In genomic region chr5:98376799-98377090, GRCm38 (mm10) we compare ENCODE assay signal across 21 mouse cellular contexts. TPM values are rescaled to one million over a fixed set of nuclear protein-coding genes. Genes with fewer than 3 reads are reported as not detected.
DNase-seq lines count a peak whose midpoint lies in the region; ATAC-seq and TF ChIP-seq lines count a peak whose summit lies in the region.
"Had no signal": no experiment of that assay in that cellular context is flagged by ENCODE, and none has a peak within 500 bp of the region (broad histone marks: within the 10 kb centered on the region; RNA-seq: fewer than 3 reads in every experiment).

No protein-coding gene starts in this region.

- H3K9me3 ChIP-seq in kidney, embryonic 14.5 days (ENCODE audit: control insufficient read depth, low read length): no peaks in the 10 kb centered on the region
- H3K9me3 ChIP-seq in kidney, embryonic 16.5 days (ENCODE audit: low read length): no peaks in the 10 kb centered on the region
- H3K9me3 ChIP-seq: embryonic facial prominence, embryonic 13.5 days; embryonic facial prominence, embryonic 15.5 days; forebrain, embryonic 10.5 days; forebrain, embryonic 12.5 days had no signal

- TF ChIP-seq POLR2A in small intestine, adult 2 months (IDR thresholded peaks at IDR 0.05; ENCODE audit: low read depth, low read length): no peak

- H3K27me3 ChIP-seq in kidney, embryonic 14.5 days (ENCODE audit: control insufficient read depth, insufficient read depth, low read length): no peaks in the 10 kb centered on the region
- no peaks in the 10 kb centered on the region for H3K27me3 ChIP-seq in kidney, embryonic 16.5 days (ENCODE audit: insufficient read depth, low read length)
- no peaks in the 10 kb centered on the region for H3K27me3 ChIP-seq in small intestine, adult 2 months (ENCODE audit: control insufficient read depth, insufficient read depth, low read length)
- H3K27me3 ChIP-seq: embryonic facial prominence, embryonic 15.5 days; forebrain, embryonic 12.5 days had no signal

- WGBS in kidney, embryonic 14.5 days: 42% methylated on average over 4 of the region's 4 CpGs
- 20% methylated on average over 4 of the region's 4 CpGs for WGBS in kidney, embryonic 16.5 days
- WGBS in small intestine, adult 2 months: 36% methylated on average over 4 of the region's 4 CpGs

- TF ChIP-seq CTCF in small intestine, adult 2 months (IDR thresholded peaks at IDR 0.05; ENCODE audit: extremely low read depth, insufficient read length, insufficient replicate concordance, low read depth, low read length): no peak

- H3K9ac ChIP-seq in kidney, embryonic 14.5 days (ENCODE audit: low read depth, low read length): no peak overlapping the region
- no peak overlapping the region for H3K9ac ChIP-seq in kidney, embryonic 16.5 days (replicated peaks; ENCODE audit: low read length)
- H3K9ac ChIP-seq: embryonic facial prominence, embryonic 13.5 days; embryonic facial prominence, embryonic 15.5 days; forebrain, embryonic 12.5 days had no signal

- H3K4me1 ChIP-seq in kidney, embryonic 14.5 days (ENCODE audit: control insufficient read depth, insufficient read depth, low read length): no peaks in the 10 kb centered on the region
- H3K4me1 ChIP-seq in kidney, embryonic 16.5 days (ENCODE audit: insufficient read depth, low read length): peaks cover 10% of the 10 kb centered on the region
- H3K4me1 ChIP-seq in small intestine, adult 2 months (ENCODE audit: control insufficient read depth, insufficient read depth, insufficient read length, low read length): 0 out of 2 replicates have a peak, but pooled peaks cover 3% of the 10 kb centered on the region
- H3K4me1 ChIP-seq: embryonic facial prominence, embryonic 13.5 days; embryonic facial prominence, embryonic 15.5 days had no signal

- H3K27ac ChIP-seq in kidney, embryonic 14.5 days (ENCODE audit: low read depth, low read length): no peak overlapping the region
- H3K27ac ChIP-seq in kidney, embryonic 16.5 days (ENCODE audit: low read length): peak overlapping the region; percentile 34; the same call in 1 of the 2 replicates
- H3K27ac ChIP-seq in small intestine, adult 2 months (ENCODE audit: insufficient read depth, low read depth, low read length): peak overlapping the region; percentile 34; the same call in 1 of the 2 replicates
- H3K27ac ChIP-seq: embryonic facial prominence, embryonic 13.5 days; embryonic facial prominence, embryonic 15.5 days; forebrain, embryonic 10.5 days; forebrain, embryonic 12.5 days had no signal

- DNase-seq in kidney, adult 18-20 months: no peak
- no peak for DNase-seq in kidney, postnatal 25 days
- DNase-seq in heart, adult 9 months (ENCODE audit: low spot score in 2 of 2): no peak
- DNase-seq: adrenal gland, adult 2 months; adrenal gland, postnatal 10 days; adrenal gland, postnatal 25 days; cerebellum, adult 11 months; cerebellum, adult 18-20 months; cerebellum, adult 8-10 months; cerebellum, adult 9-11 months; cerebellum, postnatal 14 days; cerebellum, postnatal 36 days; embryo, embryonic 11 days had no signal

- no peaks in the 10 kb centered on the region for H3K36me3 ChIP-seq in kidney, embryonic 14.5 days (ENCODE audit: control insufficient read depth, insufficient read depth, low read length)
- H3K36me3 ChIP-seq in kidney, embryonic 16.5 days (ENCODE audit: insufficient read depth, low read length): no peaks in the 10 kb centered on the region
- H3K36me3 ChIP-seq in small intestine, adult 2 months (ENCODE audit: control insufficient read depth, insufficient read depth, low read length): no peaks in the 10 kb centered on the region
- H3K36me3 ChIP-seq: embryonic facial prominence, embryonic 13.5 days; embryonic facial prominence, embryonic 15.5 days; forebrain, embryonic 10.5 days; forebrain, embryonic 12.5 days had no signal

- H3K4me3 ChIP-seq in kidney, embryonic 14.5 days (ENCODE audit: low read length): no peak overlapping the region
- no peak overlapping the region for H3K4me3 ChIP-seq in kidney, embryonic 16.5 days (ENCODE audit: low read length)
- H3K4me3 ChIP-seq in small intestine, adult 2 months (ENCODE audit: low read depth, low read length): no peak overlapping the region
- H3K4me3 ChIP-seq: embryonic facial prominence, embryonic 13.5 days; embryonic facial prominence, embryonic 15.5 days; erythroblast, embryonic 14.5 days; forebrain, embryonic 10.5 days; forebrain, embryonic 12.5 days had no signal

- no peak overlapping the region for H3K4me2 ChIP-seq in kidney, embryonic 14.5 days (replicated peaks; ENCODE audit: low read depth, low read length)
- peak overlapping the region; percentile 21; the same call in 1 of the 2 replicates for H3K4me2 ChIP-seq in kidney, embryonic 16.5 days (replicated peaks; ENCODE audit: low read depth, low read length)
- H3K4me2 ChIP-seq: embryonic facial prominence, embryonic 13.5 days; embryonic facial prominence, embryonic 15.5 days; forebrain, embryonic 12.5 days had no signal

- ATAC-seq in kidney, embryonic 14.5 days (ENCODE audit: low FRiP score, low TSS enrichment): 0 out of 2 replicates have a peak, but pooled peaks have one; percentile 28
- no peak; the same call in 1 of the 2 replicates for ATAC-seq in kidney, embryonic 16.5 days (ENCODE audit: low FRiP score, low TSS enrichment)

RNA-seq across cellular contexts. Expression of gene Cfap299, which starts 47.6 kb away (rescaled TPM):
- polyA plus RNA-seq in kidney, embryonic 14.5 days (2014; fragmentation: Nextera tagmentation; extraction: Ambion mirVana): 0.43 and 0.63 TPM in 2 replicates
- polyA plus RNA-seq in kidney, embryonic 16.5 days (2015; fragmentation: Nextera tagmentation; extraction: Ambion mirVana): 0.48 and 0.56 TPM in 2 replicates
- not detected in 2 replicates for polyA plus RNA-seq in small intestine, adult 2 months (2012; rRNA removed)
- polyA plus RNA-seq: adrenal gland, adult 2 months; erythroblast, embryonic 14.5 days had no signal
